Mouse (Mus musculus) CD8-positive naive resting alpha-beta T cell, adult 57 days (primary cell): ENCODE data around the gene Nps. TPM values are rescaled to one million over a fixed set of nuclear protein-coding genes. Genes with fewer than 3 reads are reported as not detected.

Experiments used
- total RNA-seq: library from RNA; stranded (reverse); gene quantifications from one replicate; pipeline ENCODE4 v1.2.4, GENCODE M21; 2023

Gene Nps
- not detected for total RNA-seq

DNA sequence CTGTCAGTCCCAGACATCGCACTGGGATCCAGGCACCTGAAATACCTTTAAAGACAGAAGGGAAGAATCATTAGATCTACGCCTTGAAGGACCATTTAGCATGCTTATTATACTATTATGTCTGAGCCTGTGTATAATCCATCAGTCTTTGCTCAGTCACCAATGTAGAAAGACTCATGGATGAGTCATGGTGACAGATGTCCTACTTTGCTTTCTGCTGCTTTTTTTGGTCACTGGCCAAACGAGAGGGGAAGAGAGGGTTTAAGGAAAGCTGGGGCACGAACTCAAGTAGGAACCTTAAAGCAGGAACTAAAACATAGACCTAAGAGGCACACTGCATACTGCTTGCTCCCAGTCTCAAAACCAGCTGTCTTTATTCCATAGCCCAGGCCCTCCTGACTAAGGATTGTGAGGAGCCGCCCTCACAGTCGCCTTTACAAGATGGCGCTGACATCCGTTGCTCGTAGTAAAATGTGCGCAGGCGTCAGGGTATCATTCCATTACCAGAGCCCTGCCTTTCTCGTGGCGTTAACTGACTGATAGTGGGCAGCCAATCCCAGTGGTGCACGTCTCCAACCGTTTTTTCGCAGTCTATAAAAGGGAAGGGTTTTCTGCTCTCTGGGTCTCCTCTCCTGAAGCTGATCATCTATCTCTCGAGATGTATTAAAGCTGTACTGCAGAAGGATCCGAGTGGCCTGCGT, at the start of gene Nps:
Gene Nps, plus strand, starts transcription at position 651 of the 701 bp plus-strand sequence.

Other genes with a start within 250 kb of the Nps start
- gene Foxi2, start 151.6 kb downstream of the Nps start, total RNA-seq = not detected